Mouse (Mus musculus) neural tube, embryonic 10.5 days (tissue): Measurements from ENCODE around the gene Unc119b.
A peak's percentile ranks its signal among the peaks of the same experiment; 100 is the strongest.
"Not testable (repeated sequence)": the region's sequence is repeated elsewhere in the genome, so short reads cannot be mapped to it uniquely, and the experiment has no call there.

Experiments used
- DNase-seq: peaks from one replicate; pipeline ENCODE4 v3.0.0-alpha.2; 2017; ENCODE audit warnings: low spot score; ENCODE audit errors: extremely low spot score

The Unc119b gene

DNA sequence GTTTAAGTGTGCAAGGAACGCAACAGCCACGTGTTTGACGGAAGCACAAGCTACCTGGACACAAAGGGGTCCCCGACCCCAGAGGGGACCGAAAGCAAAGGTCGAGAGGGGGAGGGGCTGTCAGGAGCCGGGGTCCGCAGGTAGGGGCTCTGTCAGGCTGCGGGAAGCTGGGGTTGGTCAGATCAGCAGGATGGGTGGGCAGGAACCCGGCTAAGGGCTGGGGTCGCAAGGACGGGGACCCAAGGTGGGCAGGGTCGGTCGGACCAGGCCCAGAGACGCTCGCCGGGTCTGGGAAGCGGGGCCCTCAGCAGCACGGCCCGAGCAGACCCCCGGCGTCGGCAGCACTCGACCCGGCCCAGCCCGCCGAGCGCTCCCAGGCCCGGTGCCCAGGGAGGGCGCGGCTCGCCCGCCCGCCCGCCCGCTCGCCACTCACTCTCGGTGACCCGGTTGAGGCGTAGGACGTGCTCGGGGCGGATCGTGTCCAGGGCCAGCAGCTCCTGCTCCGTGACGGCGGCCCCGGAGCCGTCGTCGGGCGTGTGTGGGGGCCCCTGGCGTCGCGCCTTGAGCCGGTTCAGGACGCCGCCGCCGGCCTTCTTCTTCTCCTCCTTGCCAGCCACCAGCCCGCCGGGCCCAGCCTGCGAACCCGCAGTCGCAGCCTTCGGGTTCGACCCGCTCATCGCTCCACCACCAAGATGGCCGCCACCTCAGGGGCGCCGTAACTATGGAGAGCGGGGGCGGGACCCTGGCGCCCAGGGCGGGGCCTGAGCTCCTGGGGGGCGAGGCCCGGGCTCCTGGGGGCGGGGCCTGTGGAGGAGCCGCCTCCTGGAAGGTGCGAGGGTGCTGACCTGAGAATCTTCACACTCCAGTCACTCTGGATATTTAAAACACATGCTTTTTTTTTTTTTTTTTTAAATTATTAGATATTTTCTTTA lies at the start of gene Unc119b:
Gene Unc119b, minus strand, starts transcription at position 742 of the 932 bp plus-strand sequence.
- DNase-seq: peak; percentile 90

DNA sequence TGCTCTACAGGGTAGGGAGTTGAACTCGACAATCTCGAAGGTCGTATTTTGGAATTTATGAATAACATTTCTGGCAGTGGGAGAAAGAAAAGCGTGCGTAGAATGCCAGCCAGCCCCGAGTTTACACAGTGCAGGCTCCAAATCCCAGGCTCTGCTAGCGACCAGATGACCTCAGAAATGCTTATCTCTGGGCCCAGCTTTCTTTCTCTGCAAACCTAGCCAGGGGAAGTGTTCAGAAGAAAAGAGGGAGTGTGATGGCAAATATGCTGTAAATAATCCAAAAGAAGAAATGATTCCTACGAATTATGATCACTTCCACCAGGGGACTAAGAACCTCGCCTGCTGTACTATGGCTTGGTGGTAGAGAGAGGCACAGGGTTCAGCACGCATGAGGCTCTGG lies 48.7 kb upstream of the Unc119b start:
- no peak for DNase-seq

DNA sequence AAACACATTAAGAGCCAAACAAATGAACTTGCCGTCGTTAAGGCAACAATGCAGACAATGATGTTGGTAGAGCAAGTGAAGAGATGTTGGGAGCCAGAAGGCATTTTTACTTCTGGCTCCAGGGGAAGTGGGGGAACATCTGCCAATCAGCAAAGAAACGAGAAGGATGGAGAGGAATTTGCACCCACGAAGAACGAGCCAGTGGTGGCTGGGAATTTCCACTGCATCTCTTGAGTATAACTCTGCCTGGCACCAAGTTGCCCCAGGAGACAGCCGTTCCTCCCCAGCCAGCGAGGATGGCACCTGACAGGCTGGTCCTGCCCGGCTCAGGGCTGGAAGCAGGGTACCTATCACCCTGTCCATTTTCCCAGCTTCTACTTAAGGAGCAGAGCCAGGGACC lies 48.1 kb upstream of the Unc119b start:
- DNase-seq: no peak

DNA sequence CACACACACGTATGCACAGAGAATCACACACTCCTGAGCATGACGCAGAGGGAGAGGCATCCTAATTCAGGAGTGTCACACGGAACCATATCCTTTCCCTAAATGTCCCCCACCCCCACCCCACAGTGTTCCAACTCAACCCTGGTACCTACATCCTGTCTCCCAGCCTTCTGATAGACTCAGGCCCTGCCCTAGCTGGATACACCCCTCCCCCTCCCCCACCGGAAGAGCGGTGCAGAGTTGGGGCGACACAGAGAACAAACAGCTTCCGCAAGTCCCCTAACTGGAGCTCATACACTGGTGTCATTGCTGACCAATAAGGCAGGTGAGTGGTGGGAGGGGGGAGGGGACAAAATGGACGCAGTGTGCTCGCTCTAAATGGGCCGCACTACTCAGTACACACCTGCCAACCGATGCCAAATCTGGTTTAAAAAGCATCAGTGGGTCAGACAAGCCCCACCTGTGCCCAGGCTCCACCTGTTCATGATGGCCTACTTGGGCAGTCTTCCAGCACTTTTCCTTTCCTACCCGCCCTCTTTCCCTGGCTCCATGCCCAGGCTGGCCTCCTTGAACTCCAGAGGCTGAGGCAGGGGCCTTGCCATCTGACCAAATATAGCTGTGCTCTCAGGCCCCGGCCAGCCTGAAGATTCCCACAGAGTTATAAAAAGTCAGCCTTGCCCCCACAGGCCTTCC lies 46.6 kb upstream of the Unc119b start:
- no peak for DNase-seq

DNA sequence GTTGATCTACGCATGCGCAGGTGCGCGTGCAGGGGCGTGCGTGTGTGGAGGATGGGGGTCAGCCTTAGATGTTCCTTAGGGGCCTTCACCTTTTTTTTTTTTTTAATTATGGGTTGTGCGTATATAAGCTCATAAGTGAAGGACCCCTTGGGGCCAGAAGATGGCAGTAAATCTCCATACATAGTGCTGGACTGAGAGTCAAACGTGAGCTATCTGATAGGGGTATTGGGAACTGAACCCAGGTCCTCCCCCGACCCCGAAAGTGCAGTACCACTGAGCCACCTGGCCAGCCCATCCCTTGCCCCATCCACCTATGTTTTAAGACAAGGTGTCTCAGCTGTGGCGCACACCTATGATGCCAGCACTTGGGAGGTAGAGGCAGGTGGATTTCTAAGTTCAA lies 44.8 kb upstream of the Unc119b start:
- DNase-seq: no peak

DNA sequence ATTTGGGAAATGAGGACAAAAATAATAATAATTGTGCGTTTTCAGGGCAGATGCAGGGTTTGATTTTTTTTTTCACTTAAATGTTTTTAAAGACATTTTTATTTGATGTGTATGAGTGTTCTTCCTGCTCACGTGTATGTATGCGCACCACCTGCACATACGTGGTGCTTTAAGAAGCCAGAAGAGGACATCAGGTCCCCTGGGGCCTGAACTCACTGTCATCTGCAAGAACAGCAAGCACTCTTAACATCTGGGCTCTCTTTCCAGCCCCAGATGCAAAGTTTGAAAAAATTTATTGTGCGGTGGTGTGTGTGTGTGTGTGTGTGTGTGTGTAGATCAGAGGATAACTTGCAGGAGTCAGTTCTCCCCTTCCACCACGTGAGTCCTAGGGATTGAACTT lies 43.1 kb upstream of the Unc119b start:
- DNase-seq: no peak

DNA sequence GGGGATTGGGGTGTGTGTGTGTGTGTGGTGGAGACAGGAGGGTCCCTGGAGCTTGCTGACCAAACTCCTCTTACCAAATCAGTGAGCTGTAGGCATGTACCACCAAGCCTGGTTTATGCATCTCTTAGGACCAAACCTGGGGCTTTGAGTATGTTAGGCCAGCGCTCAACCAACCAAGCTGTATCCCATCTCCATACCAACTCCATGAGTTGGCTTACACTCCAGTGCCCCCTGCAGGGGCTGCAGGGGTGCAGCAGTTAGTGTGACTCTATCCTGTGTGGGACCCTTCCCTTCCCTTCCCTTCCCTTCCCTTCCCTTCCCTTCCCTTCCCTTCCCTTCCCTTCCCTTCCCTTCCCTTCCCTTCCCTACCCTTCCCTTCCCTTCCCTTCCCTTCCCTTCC lies 39.8 kb upstream of the Unc119b start:
- no peak for DNase-seq

DNA sequence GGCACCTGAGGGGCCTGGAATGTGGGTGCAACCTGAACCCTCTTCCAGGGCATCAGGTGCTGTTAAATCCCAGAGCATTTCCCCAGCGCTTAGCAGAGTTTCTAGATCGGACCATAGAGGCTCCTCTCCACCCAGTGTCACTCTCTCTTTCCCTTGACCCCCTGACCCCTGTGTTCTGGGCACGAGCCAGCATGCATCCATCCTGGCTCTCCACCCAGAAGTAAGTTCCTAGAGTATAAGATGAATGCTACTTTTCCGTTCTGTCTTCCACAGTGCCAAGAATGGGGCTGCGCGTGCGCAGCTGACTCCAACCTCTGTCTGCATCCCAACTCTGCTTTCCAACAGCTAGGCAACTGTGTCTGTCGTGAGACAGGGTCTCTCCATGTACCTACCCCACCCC lies 35.4 kb upstream of the Unc119b start:
- DNase-seq: no peak

DNA sequence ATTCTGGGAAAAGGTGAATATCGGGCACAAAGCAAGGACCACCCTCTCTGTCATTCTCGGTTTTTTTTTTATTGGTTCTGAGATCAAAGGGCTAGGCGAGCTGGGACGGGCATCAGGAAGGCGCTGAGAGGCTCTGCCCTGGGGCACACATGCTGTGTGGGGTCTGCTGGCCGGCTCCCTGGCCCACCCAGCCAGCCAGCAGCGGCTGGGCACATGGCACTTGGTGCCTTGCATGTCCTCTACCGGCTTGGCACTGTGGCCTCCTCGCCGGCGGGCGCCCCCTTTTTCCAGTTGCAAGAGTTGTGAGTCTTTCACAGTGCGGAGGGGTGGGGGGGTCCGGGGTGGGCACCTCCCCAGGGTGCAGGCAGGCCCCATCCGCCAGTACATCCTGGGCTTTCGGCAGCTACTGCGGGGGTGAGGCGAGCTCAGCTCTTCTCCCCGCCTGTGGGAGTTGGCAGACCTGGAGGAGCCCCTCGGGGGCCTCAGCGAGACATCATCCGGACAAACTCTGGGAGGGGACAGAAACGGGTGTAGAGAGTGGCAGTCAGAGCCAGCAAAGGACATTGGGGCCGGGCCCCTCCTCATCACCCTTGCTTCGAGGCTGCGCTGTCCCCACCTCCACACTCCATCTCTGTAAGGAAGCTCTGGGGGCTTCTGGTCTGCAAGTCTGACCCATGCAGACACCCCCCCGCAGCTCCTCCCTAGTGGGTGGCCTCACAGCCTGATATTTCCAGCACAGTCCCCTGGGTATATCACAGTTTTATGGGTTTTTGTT lies 34.1 kb upstream of the Unc119b start:
- DNase-seq: no peak

DNA sequence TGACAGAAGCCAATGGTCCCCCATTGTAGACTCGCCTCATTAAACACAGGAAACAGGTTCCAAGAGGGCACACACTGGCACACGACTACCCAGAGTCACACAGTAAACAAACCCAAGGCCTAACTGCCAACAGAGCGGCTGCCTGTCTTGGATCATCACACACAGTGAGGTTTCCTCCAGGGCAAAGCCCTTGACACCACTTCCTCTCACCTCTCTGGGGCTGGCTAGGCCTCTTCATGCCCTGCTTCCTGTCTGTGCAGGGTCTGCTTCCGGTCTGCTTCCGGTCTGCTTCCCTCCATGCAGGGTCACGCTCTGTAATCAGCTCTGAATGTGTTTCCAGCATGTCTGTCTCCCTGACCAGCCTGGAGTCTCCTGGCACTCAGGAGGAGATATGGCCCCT lies 32.6 kb upstream of the Unc119b start:
- no peak for DNase-seq

DNA sequence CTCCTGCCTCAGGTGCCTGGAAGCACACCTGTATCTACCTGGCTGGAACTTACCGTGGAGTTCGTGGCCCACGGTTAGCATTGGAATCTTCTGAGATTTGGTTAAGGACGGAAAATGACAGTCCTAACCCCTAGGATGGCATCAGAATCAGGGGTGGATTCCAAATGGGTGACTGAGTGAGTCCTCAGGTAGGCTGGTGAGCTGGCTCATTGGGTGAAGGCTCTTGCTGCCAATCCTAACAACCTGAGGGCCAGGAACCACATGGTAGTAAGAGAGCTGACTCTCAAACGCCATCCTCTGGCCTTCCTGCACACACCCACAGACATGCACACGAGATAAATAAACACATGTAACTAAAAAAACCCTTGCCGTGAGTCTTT lies 32.0 kb upstream of the Unc119b start:
- no peak for DNase-seq

DNA sequence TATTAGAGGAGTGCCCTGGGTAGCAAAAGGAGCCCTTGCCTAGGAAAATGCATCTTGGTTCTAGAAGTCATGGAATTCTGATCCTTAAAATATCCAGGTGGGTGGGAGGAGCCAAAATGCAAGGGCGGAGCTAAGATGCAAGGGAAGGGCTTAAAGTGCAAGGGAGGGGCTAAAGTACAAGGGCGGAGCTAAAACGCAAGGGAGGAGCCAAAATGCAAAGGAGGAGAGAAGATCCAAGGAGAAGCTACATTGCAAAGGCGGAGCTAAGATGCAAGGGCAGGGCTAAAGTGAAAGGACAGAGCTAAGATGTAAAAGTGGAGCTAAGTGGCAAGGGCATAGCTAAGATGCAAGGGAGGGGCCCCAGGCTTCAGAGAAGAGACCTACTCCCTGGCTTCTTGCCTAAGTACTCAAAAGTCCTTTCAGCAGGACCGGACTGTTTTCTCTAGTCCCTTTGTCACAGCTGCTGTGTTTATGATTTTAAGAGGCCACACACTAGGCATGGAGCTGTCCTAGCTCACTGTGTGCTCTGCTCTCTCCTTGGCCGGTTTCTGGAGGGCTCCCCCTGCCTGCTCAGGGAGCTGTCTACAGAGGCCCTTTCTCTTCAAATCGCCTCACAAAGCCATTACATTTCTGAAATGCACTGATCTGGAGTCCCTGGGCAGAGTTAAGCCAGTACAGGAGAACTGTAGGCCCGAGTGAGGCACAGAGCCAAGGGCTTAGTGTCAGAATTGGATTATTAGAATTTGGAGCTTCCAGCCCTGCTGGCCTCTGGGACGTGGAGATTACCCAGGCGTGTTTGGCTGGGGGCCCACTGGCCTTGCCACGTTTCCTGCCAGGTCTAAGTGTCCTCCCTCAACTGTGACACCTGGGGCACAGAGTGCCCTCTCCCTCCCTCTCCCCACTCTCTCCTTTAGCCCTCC lies 31.4 kb upstream of the Unc119b start:
- DNase-seq: no peak

DNA sequence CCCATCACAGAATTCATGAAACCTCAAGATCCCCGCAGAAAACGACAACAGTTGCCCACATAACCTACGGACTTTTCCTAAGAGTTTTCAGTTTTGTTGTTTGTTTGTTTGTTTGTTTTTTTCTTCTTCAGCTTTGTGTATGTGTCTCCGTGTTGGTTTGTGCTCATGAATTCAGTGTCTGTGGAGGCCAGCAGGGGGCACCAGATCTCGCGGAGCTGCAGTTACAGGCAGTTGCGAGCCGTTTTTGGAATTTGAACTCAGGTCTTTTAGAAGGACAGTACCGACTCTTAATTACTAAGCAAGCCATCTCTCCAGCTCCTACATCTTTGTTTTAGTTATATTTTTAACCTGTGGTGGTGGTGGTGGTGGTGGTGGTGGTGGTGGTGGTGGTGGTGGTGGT lies 30.6 kb upstream of the Unc119b start:
- no peak for DNase-seq

DNA sequence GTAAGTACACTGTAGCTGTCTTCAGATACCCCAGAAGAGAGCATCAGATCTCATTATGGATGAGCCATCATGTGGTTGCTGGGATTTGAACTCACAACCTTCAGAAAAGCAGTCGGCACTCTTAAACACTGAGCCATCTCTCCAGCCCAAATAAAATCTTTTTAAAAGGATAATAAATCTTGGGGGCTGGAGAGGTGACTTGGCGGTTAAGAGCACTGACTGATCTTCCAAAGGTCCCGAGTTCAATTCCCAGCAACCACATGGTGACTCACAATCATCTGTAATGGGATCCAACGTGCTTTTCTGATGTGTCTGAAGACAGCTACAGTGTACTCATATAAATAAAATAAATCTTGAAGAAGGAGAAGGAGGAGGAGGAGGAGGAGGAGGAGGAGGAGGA lies 29.7 kb upstream of the Unc119b start:
- DNase-seq: not testable (repeated sequence)

DNA sequence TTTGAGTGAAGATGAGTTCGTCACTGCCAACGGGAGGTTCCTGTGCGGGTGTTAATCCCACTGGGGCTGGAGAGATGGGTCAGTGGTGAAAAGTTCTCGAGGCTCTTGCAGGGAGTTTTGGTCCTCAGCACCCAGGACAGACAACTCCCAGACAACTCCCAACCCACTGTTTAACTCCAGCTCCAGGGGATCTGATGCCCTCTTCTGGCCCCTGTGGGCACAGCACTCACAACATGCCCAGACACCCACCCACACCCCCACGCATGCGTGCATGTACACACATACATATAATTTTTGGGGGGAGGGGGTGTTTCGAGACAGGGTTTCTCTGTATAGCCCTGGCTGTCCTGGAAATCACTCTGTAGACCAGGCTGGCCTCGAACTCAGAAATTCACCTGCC lies 28.8 kb upstream of the Unc119b start:
- no peak for DNase-seq

DNA sequence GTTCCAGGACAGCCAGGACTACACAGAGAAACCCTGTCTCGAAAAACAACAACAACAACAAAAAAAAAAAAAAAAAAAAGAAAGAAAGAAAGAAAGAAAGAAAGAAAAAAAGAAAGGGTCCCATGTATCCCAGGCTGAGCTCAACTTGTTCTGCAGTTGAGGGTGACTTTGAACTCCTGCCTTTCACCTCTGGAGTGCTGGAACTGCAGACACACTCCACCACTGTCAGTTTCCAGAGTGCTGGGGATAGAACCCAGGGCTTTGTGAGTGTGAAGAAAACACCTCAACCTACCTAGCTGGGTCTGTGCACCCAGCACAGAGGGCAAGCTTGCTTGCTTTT lies 27.1 kb upstream of the Unc119b start:
- not testable (repeated sequence) for DNase-seq

DNA sequence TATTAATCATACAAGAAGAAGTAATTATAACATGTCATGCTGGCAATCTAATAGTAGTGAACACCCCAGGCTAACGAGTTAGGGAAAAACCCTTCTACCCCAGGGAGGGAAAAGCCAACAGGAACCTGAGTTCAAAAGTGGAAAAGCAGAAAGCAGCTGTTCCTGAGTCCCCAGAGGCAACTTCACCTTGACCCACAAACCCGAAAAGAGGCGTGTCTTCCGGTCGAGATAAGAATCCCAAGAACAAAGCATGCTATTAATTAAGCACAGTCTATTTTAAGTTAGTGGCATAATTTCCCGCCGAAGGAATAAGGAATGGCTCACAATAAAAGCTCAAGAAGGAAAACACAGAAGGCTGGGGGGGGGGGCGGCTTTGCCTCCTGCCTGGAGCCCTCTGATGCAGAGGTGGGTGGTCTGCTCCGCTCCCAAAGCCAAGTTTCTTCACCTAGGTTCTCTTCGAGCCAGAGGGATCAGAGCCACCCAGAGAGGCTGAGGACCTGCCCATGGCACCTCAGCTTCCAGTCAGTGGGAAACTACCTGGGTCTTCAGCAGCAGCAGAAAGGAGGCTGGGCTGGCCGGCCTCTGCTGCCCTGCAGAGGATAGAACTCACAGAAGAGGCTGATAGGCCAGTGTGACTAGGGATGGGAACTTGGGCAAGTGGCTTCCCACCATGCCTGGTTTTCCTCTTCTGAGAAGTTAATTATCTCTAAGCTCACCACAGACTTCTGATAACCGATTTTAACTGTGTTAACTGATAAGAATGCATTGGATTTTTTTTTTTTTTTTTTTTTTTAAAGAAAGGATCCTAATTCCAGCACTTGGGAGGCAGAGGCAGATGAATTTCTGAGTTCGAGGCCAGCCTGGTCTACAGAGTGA lies 26.5 kb upstream of the Unc119b start:
- no peak for DNase-seq

DNA sequence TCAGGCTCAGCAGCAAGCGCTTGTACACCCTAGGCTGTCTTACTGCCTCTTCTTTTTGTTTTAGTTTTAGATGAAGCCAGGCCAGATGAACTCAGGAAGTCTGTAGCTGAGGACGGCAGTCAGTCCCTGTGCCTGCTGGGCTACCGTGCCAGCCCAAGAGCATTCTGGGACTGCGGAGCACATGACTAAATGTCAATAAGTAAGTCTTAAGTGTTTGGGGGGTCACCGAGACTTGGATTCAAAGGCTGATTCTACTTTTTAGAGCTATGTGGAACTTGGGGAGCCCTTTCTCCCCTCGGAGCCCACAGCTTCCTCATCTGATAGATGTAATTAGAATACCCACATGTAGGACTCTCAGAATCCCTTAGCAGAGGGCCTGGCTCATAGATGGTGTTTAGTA lies 25.9 kb upstream of the Unc119b start:
- no peak for DNase-seq

DNA sequence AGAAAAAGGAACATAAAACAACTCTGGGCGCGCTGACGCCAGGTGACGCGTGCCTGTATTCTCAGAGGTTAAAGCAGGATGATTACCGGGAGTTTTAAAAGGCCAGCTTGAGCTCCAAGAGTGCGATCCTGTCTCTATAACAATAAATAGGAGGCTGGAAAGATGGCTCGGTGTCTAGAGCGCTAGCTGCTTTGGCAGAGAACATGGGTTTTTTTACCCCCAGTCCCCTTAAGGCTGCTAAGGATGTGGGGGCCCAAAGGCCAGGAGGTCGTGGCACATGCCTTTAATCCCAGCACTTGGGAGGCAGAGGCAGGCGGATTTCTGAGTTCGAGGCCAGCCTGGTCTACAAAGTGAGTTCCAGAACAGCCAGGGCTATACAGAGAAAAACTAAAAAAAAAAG lies 24.4 kb upstream of the Unc119b start:
- no peak for DNase-seq
